Mouse (Mus musculus): ENCODE data around the gene Anp32b. TPM values are rescaled to one million over a fixed set of nuclear protein-coding genes. Genes with fewer than 3 reads are reported as not detected.

Anp32b gene
- polyA plus RNA-seq, 1 experiment from 2014 or later, result 63.2 TPM

DNA sequence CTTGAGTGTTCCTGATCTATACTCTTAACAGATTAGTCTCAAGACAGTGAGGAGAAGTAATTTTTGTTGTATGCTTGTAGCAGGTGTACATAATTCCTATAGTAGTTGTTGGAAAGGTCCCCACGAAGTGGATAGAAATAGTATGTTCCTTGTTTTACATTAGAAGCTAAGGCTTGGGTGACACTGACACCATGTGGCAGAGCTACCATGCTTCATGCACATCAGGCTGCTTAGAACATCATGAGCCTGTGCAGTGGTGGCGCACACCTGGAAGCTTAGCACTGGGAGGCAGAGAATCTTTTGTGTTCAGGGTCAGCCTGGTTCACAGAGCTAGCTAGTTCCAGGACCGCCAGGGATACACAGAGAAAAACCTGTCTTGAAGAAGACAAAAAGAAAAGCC is 15.0 kb downstream of the Anp32b start:
- no peak overlapping the region for H3K4me3 ChIP-seq (replicated peaks; ENCODE audit: low read length)
- WGBS, result 88% methylated on average over 3 of the region's 3 CpGs
- no peak overlapping the region for H3K4me2 ChIP-seq (replicated peaks)
- H3K27me3 ChIP-seq (ENCODE audit: control insufficient read depth, insufficient read depth, low read length), result no peaks in the 10 kb centered on the region
- DNase-seq (ENCODE audit: low spot score), result no peak
- H3K4me1 ChIP-seq (replicated peaks; ENCODE audit: control insufficient read depth, insufficient read depth, low read length), result no peaks in the 10 kb centered on the region
- ATAC-seq (ENCODE audit: low FRiP score), result no peak
- H3K36me3 ChIP-seq (replicated peaks; ENCODE audit: control insufficient read depth, insufficient read depth), result peaks cover 80% of the 10 kb centered on the region
- no peak overlapping the region for H3K9ac ChIP-seq
- no peak overlapping the region for H3K27ac ChIP-seq
- no peaks in the 10 kb centered on the region for H3K9me3 ChIP-seq (ENCODE audit: control insufficient read depth, low read length)

DNA sequence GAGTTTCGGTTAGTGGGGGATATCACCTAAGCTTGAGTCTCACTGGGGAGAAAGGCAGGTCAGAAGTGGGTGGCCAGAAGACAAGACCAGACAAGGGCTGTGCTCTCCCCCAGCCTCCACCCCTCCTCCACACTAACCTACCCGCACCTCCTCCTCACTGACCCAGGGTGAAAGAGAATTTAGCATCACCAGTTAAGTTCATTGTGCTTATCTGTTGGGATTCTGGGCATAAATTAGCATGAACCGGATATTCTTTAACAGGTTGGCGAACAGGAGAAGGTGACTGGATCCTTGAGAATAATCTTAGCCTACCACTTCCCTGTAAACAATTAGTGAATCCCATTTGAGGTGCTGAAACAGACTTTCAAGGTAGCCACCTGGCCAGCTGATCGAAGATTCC is 24.4 kb downstream of the Anp32b start:
- WGBS, result 91% methylated on average over 5 of the region's 5 CpGs
- H3K4me3 ChIP-seq (replicated peaks; ENCODE audit: low read length), result no peak overlapping the region
- ATAC-seq (ENCODE audit: low FRiP score) (no peak), DNase-seq (ENCODE audit: low spot score) (no peak)
- no peaks in the 10 kb centered on the region for H3K27me3 ChIP-seq (ENCODE audit: control insufficient read depth, insufficient read depth, low read length)
- no peak overlapping the region for H3K9ac ChIP-seq
- no peaks in the 10 kb centered on the region for H3K4me1 ChIP-seq (replicated peaks; ENCODE audit: control insufficient read depth, insufficient read depth, low read length)
- H3K9me3 ChIP-seq (ENCODE audit: control insufficient read depth, low read length), result no peaks in the 10 kb centered on the region
- peaks cover 43% of the 10 kb centered on the region for H3K36me3 ChIP-seq (replicated peaks; ENCODE audit: control insufficient read depth, insufficient read depth)
- no peak overlapping the region for H3K4me2 ChIP-seq (replicated peaks)
- no peak overlapping the region for H3K27ac ChIP-seq

DNA sequence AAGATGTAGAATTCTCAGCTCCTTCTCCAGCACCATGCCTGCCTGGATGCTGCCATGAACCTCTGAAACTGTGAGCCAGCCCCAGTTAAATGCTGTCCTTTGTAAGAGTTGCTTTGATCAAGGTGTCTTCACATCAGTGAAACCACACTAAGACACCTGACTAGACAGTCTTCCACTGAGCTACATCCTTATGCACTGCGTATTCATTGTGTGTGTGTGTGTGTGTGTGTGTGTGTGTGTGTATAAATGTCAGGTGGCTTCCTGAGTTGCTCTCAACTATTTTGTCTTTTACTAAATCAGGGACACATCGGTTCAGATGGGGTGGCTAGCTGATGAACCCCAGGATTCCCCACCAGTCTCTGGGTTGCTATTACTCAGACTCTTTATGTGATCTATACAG is 28.4 kb downstream of the Anp32b start:
- no peak overlapping the region for H3K9ac ChIP-seq
- H3K4me2 ChIP-seq (replicated peaks), result no peak overlapping the region
- H3K9me3 ChIP-seq (ENCODE audit: control insufficient read depth, low read length), result no peaks in the 10 kb centered on the region
- H3K27ac ChIP-seq, result no peak overlapping the region
- H3K27me3 ChIP-seq (ENCODE audit: control insufficient read depth, insufficient read depth, low read length), result no peaks in the 10 kb centered on the region
- no peaks in the 10 kb centered on the region for H3K4me1 ChIP-seq (replicated peaks; ENCODE audit: control insufficient read depth, insufficient read depth, low read length)
- peaks cover 8% of the 10 kb centered on the region for H3K36me3 ChIP-seq (replicated peaks; ENCODE audit: control insufficient read depth, insufficient read depth)
- DNase-seq (ENCODE audit: low spot score) (no peak), ATAC-seq (ENCODE audit: low FRiP score) (no peak)
- H3K4me3 ChIP-seq (replicated peaks; ENCODE audit: low read length), result no peak overlapping the region
- WGBS, result 93% methylated on average over 2 of the region's 2 CpGs

DNA sequence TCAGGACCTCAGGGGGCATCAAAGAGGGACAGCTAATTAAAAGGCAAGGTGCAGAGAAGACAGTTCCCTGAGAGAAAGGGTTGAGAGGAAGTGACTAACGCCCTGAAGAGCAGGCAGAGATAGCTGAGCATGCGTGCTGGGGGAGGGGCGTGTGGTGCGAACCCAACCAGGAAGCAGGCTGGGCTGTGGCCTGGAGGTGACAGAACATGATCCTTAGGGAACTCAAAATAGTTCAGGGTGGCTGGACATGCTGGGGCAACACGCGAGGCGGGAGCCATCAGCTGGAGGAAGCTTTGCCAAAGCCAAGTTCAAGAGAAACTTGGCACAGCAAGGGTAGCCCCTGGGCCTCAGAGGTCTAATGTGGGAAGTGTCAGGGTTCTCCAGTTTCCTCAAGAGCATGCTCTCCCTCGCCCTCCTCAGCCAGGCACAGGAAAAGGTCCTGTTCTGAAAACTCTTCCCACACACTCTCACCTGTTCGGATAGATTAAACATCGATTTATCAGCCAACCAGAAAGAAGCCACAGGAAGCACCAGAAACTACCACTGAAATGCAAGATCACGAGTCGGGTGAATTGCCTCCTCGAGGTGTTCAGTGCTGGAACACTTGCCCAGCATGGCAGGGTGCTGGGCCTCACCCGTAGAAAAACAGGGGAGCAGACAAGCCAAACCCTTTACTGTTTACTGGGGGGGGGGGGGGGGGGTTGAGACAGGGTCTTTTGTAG is 35.2 kb downstream of the Anp32b start:
- no peak for DNase-seq (ENCODE audit: low spot score)
- H3K4me3 ChIP-seq (replicated peaks; ENCODE audit: low read length), result no peak overlapping the region
- ATAC-seq (ENCODE audit: low FRiP score), result no peak
- H3K4me1 ChIP-seq (replicated peaks; ENCODE audit: control insufficient read depth, insufficient read depth, low read length), result 0 out of 2 replicates have a peak, but pooled peaks cover 4% of the 10 kb centered on the region
- H3K27me3 ChIP-seq (ENCODE audit: control insufficient read depth, insufficient read depth, low read length), result no peaks in the 10 kb centered on the region
- H3K27ac ChIP-seq, result no peak overlapping the region
- H3K4me2 ChIP-seq (replicated peaks), result no peak overlapping the region
- no peaks in the 10 kb centered on the region for H3K9me3 ChIP-seq (ENCODE audit: control insufficient read depth, low read length)
- WGBS, result 60% methylated on average over 14 of the region's 14 CpGs
- no peaks in the 10 kb centered on the region for H3K36me3 ChIP-seq (replicated peaks; ENCODE audit: control insufficient read depth, insufficient read depth)
- H3K9ac ChIP-seq, result no peak overlapping the region

DNA sequence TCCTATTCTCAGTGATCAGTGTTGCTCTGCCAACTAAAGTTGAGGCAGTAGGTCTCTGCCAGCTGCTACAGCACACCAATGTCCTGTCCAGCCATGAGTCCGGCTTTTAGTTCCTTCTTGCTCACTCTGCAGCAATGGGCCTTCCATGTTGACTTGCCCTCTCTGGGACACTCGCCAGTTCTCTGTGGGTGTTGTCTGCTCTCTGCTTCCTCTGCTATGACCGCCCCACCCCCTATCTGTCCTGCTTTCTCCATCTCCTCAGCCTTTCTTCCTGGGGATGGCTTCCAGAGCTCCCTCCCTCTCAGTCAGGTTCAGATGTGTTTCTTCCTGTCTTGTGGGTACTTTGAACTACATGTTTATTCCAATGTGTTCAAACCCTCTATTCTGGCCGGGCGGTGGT is 36.6 kb downstream of the Anp32b start:
- Histone ChIP-seq H3K4me2 (replicated peaks) (no peak overlapping the region), H3K9ac (no peak overlapping the region), H3K4me1 (replicated peaks; ENCODE audit: control insufficient read depth, insufficient read depth, low read length) (0 out of 2 replicates have a peak, but pooled peaks cover 4% of the 10 kb centered on the region), H3K27ac (no peak overlapping the region), H3K27me3 (ENCODE audit: control insufficient read depth, insufficient read depth, low read length) (no peaks in the 10 kb centered on the region), H3K36me3 (replicated peaks; ENCODE audit: control insufficient read depth, insufficient read depth) (no peaks in the 10 kb centered on the region), H3K9me3 (ENCODE audit: control insufficient read depth, low read length) (no peaks in the 10 kb centered on the region), H3K4me3 (replicated peaks; ENCODE audit: low read length) (no peak overlapping the region)
- DNase-seq (ENCODE audit: low spot score) (no peak), ATAC-seq (ENCODE audit: low FRiP score) (no peak)
- 92% methylated on average over 5 of the region's 5 CpGs for WGBS

DNA sequence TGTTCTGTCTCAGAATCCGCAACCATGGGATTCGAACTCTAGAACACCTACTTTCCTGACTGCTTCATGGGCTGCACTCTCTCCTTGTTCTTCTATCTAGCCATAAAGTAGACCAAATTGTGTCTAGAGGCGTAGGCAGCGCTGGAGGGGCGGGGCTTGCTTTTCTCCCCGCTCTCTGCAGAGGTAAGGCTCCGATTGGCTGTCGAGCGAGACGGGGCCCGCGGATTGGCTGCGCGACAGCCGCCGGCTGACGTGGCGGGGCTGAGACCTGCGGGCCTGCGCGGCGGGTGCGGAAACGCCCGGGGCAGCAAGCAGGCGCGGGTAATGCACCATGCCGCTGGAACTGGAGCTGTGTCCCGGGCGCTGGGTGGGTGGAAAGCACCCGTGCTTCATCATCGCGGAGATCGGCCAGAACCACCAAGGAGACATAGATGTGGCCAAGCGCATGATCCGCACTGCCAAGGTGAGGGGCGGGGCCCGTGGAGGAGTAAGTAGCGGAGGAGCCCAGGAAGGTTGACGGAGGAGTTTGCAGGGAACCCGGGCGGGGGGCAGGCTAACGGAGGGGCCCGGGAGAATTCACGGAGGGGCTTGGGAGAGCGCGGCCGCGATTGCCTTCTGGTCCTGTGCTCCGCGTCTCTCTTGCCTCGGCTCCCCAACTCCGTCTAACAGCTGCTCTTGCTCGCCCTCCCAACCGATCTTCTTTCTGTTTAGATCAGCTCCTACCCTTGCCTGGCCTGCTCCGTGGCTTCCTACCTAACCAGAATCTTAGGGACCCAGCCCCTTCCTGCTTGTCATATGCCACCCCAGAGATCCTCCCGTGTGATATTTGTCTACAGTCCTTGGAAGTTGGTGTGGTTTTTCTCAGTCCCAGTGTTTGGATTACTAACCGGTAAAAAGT is 38.6 kb downstream of the Anp32b start, which contains the start of gene Nans:
Gene Nans, plus strand, starts transcription at position 221 of the 898 bp plus-strand sequence.
- Histone ChIP-seq H3K36me3 (replicated peaks; ENCODE audit: control insufficient read depth, insufficient read depth) (peaks cover 19% of the 10 kb centered on the region), H3K27ac (peak within 1 kb of the TSS; percentile 72), H3K9ac (peak within 1 kb of the TSS; percentile 79), H3K4me2 (replicated peaks) (peak within 1 kb of the TSS; percentile 62), H3K27me3 (ENCODE audit: control insufficient read depth, insufficient read depth, low read length) (no peaks in the 10 kb centered on the region), H3K9me3 (ENCODE audit: control insufficient read depth, low read length) (no peaks in the 10 kb centered on the region), H3K4me1 (replicated peaks; ENCODE audit: control insufficient read depth, insufficient read depth, low read length) (0 out of 2 replicates have a peak, but pooled peaks cover 4% of the 10 kb centered on the region), H3K4me3 (replicated peaks; ENCODE audit: low read length) (peak within 1 kb of the TSS; percentile 69)
- WGBS, result under 1% methylated on average over 57 of the region's 58 CpGs
- DNase-seq (ENCODE audit: low spot score) (peak; percentile 93), ATAC-seq (ENCODE audit: low FRiP score) (peak; percentile 99)

DNA sequence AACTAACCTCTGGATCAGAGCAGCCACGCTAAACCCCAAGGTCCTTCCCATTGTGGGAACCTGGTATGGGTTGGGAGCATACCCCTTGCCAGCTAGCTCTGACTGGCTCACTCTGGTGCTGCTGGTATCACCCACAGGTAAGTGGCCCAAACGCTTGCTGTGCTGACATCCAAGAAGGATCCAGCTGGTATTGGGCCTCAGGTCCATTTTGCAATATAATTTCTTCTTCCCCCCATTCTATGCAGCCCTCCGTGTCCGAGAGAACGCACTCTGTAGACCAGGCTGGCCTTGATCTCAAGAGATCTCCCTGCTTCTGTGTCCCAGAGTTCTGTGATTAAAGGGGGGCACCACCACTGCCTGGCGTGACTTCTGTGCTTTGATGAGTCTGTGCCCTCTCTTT is 42.4 kb downstream of the Anp32b start:
- Histone ChIP-seq H3K9ac (no peak overlapping the region), H3K4me2 (replicated peaks) (no peak overlapping the region), H3K9me3 (ENCODE audit: control insufficient read depth, low read length) (no peaks in the 10 kb centered on the region), H3K27me3 (ENCODE audit: control insufficient read depth, insufficient read depth, low read length) (no peaks in the 10 kb centered on the region), H3K36me3 (replicated peaks; ENCODE audit: control insufficient read depth, insufficient read depth) (peaks cover 32% of the 10 kb centered on the region), H3K4me1 (replicated peaks; ENCODE audit: control insufficient read depth, insufficient read depth, low read length) (0 out of 2 replicates have a peak, but pooled peaks cover 4% of the 10 kb centered on the region), H3K4me3 (replicated peaks; ENCODE audit: low read length) (no peak overlapping the region), H3K27ac (no peak overlapping the region)
- no peak for ATAC-seq (ENCODE audit: low FRiP score)
- DNase-seq (ENCODE audit: low spot score), result no peak
- WGBS, result 97% methylated on average over 6 of the region's 6 CpGs

DNA sequence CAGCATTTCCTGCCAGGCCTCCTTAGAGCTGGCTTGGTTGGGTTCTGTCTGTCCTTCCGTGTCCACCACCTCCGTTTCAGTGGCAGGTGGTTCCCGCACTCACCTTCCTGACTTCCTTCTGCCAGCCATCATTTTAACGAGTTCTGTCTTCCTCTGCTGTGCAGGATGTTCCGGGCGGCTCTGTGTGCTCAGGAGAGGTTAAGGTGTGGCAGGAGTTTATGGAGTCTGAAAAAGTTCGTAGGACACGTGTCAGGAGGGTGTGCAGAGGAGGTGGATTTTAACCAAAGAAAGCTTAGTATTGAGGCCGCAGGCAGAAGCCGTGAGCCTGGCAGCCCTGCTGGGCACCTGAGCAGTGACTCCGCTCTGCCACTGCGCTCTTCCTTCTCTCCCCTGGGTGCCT is 44.8 kb downstream of the Anp32b start:
- WGBS, result 94% methylated on average over 12 of the region's 12 CpGs

DNA sequence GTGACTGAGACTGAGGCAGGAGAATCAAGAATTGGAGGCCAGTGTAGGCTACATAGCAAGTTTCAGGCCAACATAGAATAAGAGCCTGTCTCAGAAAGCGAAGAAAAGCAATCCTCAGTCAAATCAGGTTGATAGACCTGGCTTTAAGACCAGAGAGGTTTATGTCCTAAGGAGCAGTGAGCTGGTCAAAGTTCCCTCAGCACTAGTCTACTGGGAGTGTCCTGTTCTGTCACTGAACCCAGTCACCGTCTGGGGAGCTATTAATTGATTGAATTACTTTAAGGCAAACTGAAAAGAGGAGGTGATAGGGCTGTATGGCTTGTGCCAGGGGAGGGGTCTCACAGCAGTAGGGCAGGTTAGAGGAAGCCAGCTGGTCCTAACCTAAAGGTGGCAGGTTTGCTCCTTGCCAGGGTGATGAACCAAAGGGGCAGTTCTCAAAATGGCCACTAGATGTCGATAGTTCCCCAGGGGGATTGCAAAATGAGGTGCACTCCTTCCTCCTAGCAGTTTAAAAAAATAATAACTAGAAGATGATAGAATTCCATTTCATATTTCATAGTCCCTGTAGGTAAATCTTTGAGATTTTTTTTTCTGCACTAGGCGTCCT is 46.7 kb downstream of the Anp32b start:
- peaks cover 58% of the 10 kb centered on the region for H3K36me3 ChIP-seq (replicated peaks; ENCODE audit: control insufficient read depth, insufficient read depth)
- WGBS, result 38% methylated on average over 4 of the region's 4 CpGs
- ATAC-seq (ENCODE audit: low FRiP score) (peak; percentile 24; the same call in 1 of the 2 replicates), DNase-seq (ENCODE audit: low spot score) (peak; percentile 76)
- no peak overlapping the region for H3K9ac ChIP-seq
- H3K4me3 ChIP-seq (replicated peaks; ENCODE audit: low read length), result no peak overlapping the region
- H3K4me2 ChIP-seq (replicated peaks), result no peak overlapping the region
- H3K27ac ChIP-seq, result no peak overlapping the region
- H3K27me3 ChIP-seq (ENCODE audit: control insufficient read depth, insufficient read depth, low read length), result no peaks in the 10 kb centered on the region
- H3K9me3 ChIP-seq (ENCODE audit: control insufficient read depth, low read length), result no peaks in the 10 kb centered on the region
- H3K4me1 ChIP-seq (replicated peaks; ENCODE audit: control insufficient read depth, insufficient read depth, low read length), result no peaks in the 10 kb centered on the region

More for the DNA sequence above, 44.8 kb downstream of the Anp32b start:
- Histone ChIP-seq H3K9me3 (ENCODE audit: control insufficient read depth, low read length) (no peaks in the 10 kb centered on the region), H3K9ac (no peak overlapping the region), H3K4me2 (replicated peaks) (no peak overlapping the region), H3K4me3 (replicated peaks; ENCODE audit: low read length) (no peak overlapping the region), H3K27me3 (ENCODE audit: control insufficient read depth, insufficient read depth, low read length) (no peaks in the 10 kb centered on the region), H3K36me3 (replicated peaks; ENCODE audit: control insufficient read depth, insufficient read depth) (peaks cover 42% of the 10 kb centered on the region), H3K4me1 (replicated peaks; ENCODE audit: control insufficient read depth, insufficient read depth, low read length) (no peaks in the 10 kb centered on the region), H3K27ac (no peak overlapping the region)
- no peak for ATAC-seq (ENCODE audit: low FRiP score)
- no peak for DNase-seq (ENCODE audit: low spot score)
